In the genomic region with DNA sequence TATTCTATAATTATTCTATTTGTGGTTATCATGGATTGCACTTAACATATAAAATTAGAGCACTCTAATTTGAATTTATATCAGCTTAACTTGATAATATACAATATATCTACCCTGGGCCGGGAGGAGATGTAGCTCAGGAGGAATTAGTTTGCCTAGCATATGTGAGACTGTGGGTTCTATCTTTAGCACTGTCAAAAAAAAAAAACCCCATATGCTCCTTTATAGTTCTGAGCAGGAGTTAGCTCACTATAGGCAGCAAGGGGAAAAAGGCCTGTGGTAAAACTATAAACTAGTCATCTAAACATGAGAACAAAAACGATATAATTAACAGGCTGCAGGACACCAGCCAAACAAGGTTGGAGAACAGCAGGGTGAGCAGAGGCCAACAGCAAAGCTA, we compare ENCODE assay signal across 32 mouse cellular contexts.
DNase-seq lines count a peak whose midpoint lies in the region; ATAC-seq and TF ChIP-seq lines count a peak whose summit lies in the region.
"Had no signal": no experiment of that assay in that cellular context is flagged by ENCODE, and none has a peak within 500 bp of the region (broad histone marks: within the 10 kb centered on the region; RNA-seq: fewer than 3 reads in every experiment).

No protein-coding gene starts in this region.

- TF ChIP-seq CTCF in left cerebral cortex, adult 2 months (IDR thresholded peaks at IDR 0.05) = no peak
- TF ChIP-seq CTCF in brain, embryonic 14.5 days (IDR thresholded peaks at IDR 0.05; ENCODE audit: borderline replicate concordance, extremely low read depth, insufficient read depth, insufficient read length) = no peak

- ATAC-seq in forebrain, embryonic 16.5 days = no peak
- no peak for ATAC-seq in forebrain, embryonic 12.5 days (ENCODE audit: low FRiP score)
- no peak for ATAC-seq in hindbrain, embryonic 16.5 days
- ATAC-seq: hindbrain, postnatal 0 days; inflammation-experienced regulatory T-cells, adult 6 months; intestine, embryonic 16.5 days; Patski had no signal

- 57% methylated on average over 2 of the region's 2 CpGs for WGBS in forebrain, embryonic 16.5 days
- WGBS in forebrain, embryonic 12.5 days = 81% methylated on average over 2 of the region's 2 CpGs
- 67% methylated on average over 2 of the region's 2 CpGs for WGBS in hindbrain, embryonic 16.5 days

- H3K9ac ChIP-seq in forebrain, embryonic 16.5 days (replicated peaks; ENCODE audit: low read depth, low read length) = no peak overlapping the region
- no peak overlapping the region for H3K9ac ChIP-seq in forebrain, embryonic 12.5 days
- no peak overlapping the region for H3K9ac ChIP-seq in hindbrain, embryonic 16.5 days (ENCODE audit: low read depth, low read length)
- H3K9ac ChIP-seq: embryonic facial prominence, embryonic 13.5 days; heart, embryonic 12.5 days; heart, embryonic 15.5 days; hindbrain, embryonic 13.5 days had no signal

- TF ChIP-seq POLR2A in brain, embryonic 14.5 days (IDR thresholded peaks at IDR 0.05; ENCODE audit: borderline replicate concordance, extremely low read depth, insufficient read depth, insufficient read length, poor library complexity, severe bottlenecking) = no peak

- H3K27me3 ChIP-seq in forebrain, embryonic 16.5 days (replicated peaks; ENCODE audit: control insufficient read depth, insufficient read depth, low read length) = no peaks in the 10 kb centered on the region
- 0 out of 2 replicates have a peak, but pooled peaks cover 3% of the 10 kb centered on the region for H3K27me3 ChIP-seq in forebrain, embryonic 12.5 days
- H3K27me3 ChIP-seq in hindbrain, embryonic 16.5 days (replicated peaks; ENCODE audit: control insufficient read depth, insufficient read depth, low read length) = no peaks in the 10 kb centered on the region
- H3K27me3 ChIP-seq: CH12.LX; embryonic facial prominence, embryonic 13.5 days; heart, embryonic 12.5 days; heart, embryonic 15.5 days; hindbrain, embryonic 13.5 days had no signal

- H3K9me3 ChIP-seq in forebrain, embryonic 16.5 days (ENCODE audit: control insufficient read depth, low read length) = no peaks in the 10 kb centered on the region
- no peaks in the 10 kb centered on the region for H3K9me3 ChIP-seq in forebrain, embryonic 12.5 days
- no peaks in the 10 kb centered on the region for H3K9me3 ChIP-seq in hindbrain, embryonic 16.5 days (ENCODE audit: control insufficient read depth, low read length)
- H3K9me3 ChIP-seq: embryonic facial prominence, embryonic 10.5 days; embryonic facial prominence, embryonic 13.5 days; G1E; heart, embryonic 12.5 days; heart, embryonic 15.5 days; hindbrain, embryonic 10.5 days; hindbrain, embryonic 13.5 days had no signal

- no peaks in the 10 kb centered on the region for H3K36me3 ChIP-seq in forebrain, embryonic 16.5 days (ENCODE audit: control insufficient read depth, insufficient read depth)
- H3K36me3 ChIP-seq in forebrain, embryonic 12.5 days (replicated peaks) = no peaks in the 10 kb centered on the region
- no peaks in the 10 kb centered on the region for H3K36me3 ChIP-seq in hindbrain, embryonic 16.5 days (ENCODE audit: control insufficient read depth, insufficient read depth, low read length)
- H3K36me3 ChIP-seq: embryonic facial prominence, embryonic 10.5 days; embryonic facial prominence, embryonic 13.5 days; G1E; heart, embryonic 12.5 days; heart, embryonic 15.5 days; hindbrain, embryonic 10.5 days; hindbrain, embryonic 13.5 days had no signal

- H3K4me1 ChIP-seq in forebrain, embryonic 16.5 days (replicated peaks; ENCODE audit: control insufficient read depth, insufficient read depth, low read length) = peaks cover 11% of the 10 kb centered on the region
- peaks cover 16% of the 10 kb centered on the region for H3K4me1 ChIP-seq in forebrain, embryonic 12.5 days
- peaks cover 7% of the 10 kb centered on the region; the same call in 1 of the 2 replicates for H3K4me1 ChIP-seq in hindbrain, embryonic 16.5 days (ENCODE audit: control insufficient read depth, insufficient read depth, low read depth, low read length)
- H3K4me1 ChIP-seq: embryonic facial prominence, embryonic 13.5 days; heart, embryonic 12.5 days; heart, embryonic 15.5 days had no signal

- H3K4me3 ChIP-seq in forebrain, embryonic 16.5 days (replicated peaks; ENCODE audit: low read length) = no peak overlapping the region
- no peak overlapping the region for H3K4me3 ChIP-seq in forebrain, embryonic 12.5 days (replicated peaks)
- H3K4me3 ChIP-seq in left cerebral cortex, adult 2 months = no peak overlapping the region
- H3K4me3 ChIP-seq in hindbrain, embryonic 16.5 days (ENCODE audit: low read length) = no peak overlapping the region
- H3K4me3 ChIP-seq: embryonic facial prominence, embryonic 10.5 days; embryonic facial prominence, embryonic 13.5 days; erythroblast, embryonic 14.5 days; heart, embryonic 12.5 days; heart, embryonic 15.5 days; hindbrain, embryonic 10.5 days; hindbrain, embryonic 13.5 days had no signal

- no peak overlapping the region for H3K4me2 ChIP-seq in forebrain, embryonic 16.5 days (ENCODE audit: low read length)
- no peak overlapping the region for H3K4me2 ChIP-seq in forebrain, embryonic 12.5 days
- no peak overlapping the region for H3K4me2 ChIP-seq in hindbrain, embryonic 16.5 days (ENCODE audit: low read length)
- H3K4me2 ChIP-seq: embryonic facial prominence, embryonic 13.5 days; heart, embryonic 12.5 days; heart, embryonic 15.5 days; hindbrain, embryonic 13.5 days had no signal

- intact Hi-C loops in left cerebral cortex, adult 2 months (cut with DNase I) = loop anchor here (5.0 kb wide), 2 partner anchors 135 to 370 kb away; no protein-coding TSS in a partner anchor
- intact Hi-C loops in left cerebral cortex, postnatal 10 days (cut with DNase I) = loop anchor here (10.0 kb wide), 2 partner anchors 87 to 193 kb away; no protein-coding TSS in a partner anchor

- DNase-seq in left cerebral cortex, adult 2 months (ENCODE audit: extremely low spot score in 1 of 2, low spot score in 2 of 2) = no peak
- DNase-seq in left cerebral cortex, postnatal 10 days (ENCODE audit: extremely low spot score in 1 of 2, low spot score in 2 of 2) = no peak
- DNase-seq in brain, embryonic 14.5 days (ENCODE audit: low read depth) = peak; percentile 18
- no peak for DNase-seq in cerebellum, adult 8-10 months
- DNase-seq: adrenal gland, postnatal 10 days; adrenal gland, postnatal 36 days; B cell, adult 2 months; cerebellum, adult 18-20 months; cerebellum, adult 9-11 months; cerebellum, postnatal 25 days; embryo, embryonic 11 days; gastrocnemius, postnatal 25 days; heart, adult 18-20 months; heart, postnatal 10 days; heart, postnatal 36 days; kidney, adult 18-20 months had no signal

- H3K27ac ChIP-seq in forebrain, embryonic 16.5 days (ENCODE audit: low read length) = 0 out of 2 replicates have a peak overlapping the region, but pooled peaks have one; percentile 8
- H3K27ac ChIP-seq in forebrain, embryonic 12.5 days = no peak overlapping the region
- H3K27ac ChIP-seq in left cerebral cortex, adult 2 months = peak overlapping the region; percentile 24; the same call in 1 of the 2 replicates
- H3K27ac ChIP-seq in hindbrain, embryonic 16.5 days (ENCODE audit: low read depth, low read length) = no peak overlapping the region
- H3K27ac ChIP-seq: embryonic facial prominence, embryonic 10.5 days; embryonic facial prominence, embryonic 13.5 days; heart, embryonic 15.5 days; hindbrain, embryonic 10.5 days; hindbrain, embryonic 13.5 days; hindbrain, postnatal 0 days had no signal

Comparison
In these comparisons a context has a peak if more than half of its experiments do, and no peak if none do; other contexts are left out.
1. H3K27ac ChIP-seq: peak in forebrain, embryonic 16.5 days (single experiment) and left cerebral cortex, adult 2 months (single experiment); none in forebrain, embryonic 12.5 days (single experiment) and hindbrain, embryonic 16.5 days (single experiment).